Comparison of ENCODE assay signal across 8 mouse cellular contexts in the genomic region with DNA sequence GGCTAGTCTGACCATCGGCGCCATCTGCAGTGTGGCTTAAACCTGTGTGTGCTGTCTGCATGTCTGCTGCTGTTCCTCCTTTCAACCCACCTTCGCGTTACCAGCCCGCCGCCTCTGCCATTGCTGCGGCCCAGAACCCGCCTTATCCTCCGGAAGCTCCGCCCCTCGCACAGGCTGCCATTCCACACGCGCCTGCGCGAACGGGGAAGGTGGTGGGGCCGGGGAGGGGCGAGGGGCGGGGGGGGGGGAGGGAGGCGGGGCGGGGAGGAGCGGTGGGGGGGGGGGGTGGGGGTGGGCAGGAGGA. TPM values are rescaled to one million over a fixed set of nuclear protein-coding genes. Genes with fewer than 3 reads are reported as not detected.
A peak's percentile ranks its signal among the peaks of the same experiment; 100 is the strongest.
DNase-seq lines count a peak whose midpoint lies in the region; ATAC-seq and TF ChIP-seq lines count a peak whose summit lies in the region.

A gene (minus strand): TSS at position 152 of the 304 bp plus-strand sequence.

- peak within 1 kb of the TSS; percentile 41 for H3K4me3 ChIP-seq in hindbrain, embryonic 12.5 days

- 29% methylated on average over 7 of the region's 22 CpGs for WGBS in hindbrain, embryonic 12.5 days

- in situ Hi-C loops in Patski (cut with MboI; ENCODE audit: low pct_unique_long_range_greater_than_20kb), result no loop called here

- peaks cover 18% of the 10 kb centered on the region for H3K27me3 ChIP-seq in Patski
- H3K27me3 ChIP-seq in hindbrain, embryonic 12.5 days, result no peaks in the 10 kb centered on the region

- peak within 1 kb of the TSS; percentile 35 for H3K27ac ChIP-seq in hindbrain, embryonic 12.5 days

- no peaks in the 10 kb centered on the region for H3K4me1 ChIP-seq in hindbrain, embryonic 12.5 days

- no peaks in the 10 kb centered on the region for H3K36me3 ChIP-seq in hindbrain, embryonic 12.5 days

- no peaks in the 10 kb centered on the region for H3K9me3 ChIP-seq in hindbrain, embryonic 12.5 days (replicated peaks)

- ATAC-seq in Patski, result peak; percentile 62
- ATAC-seq in hindbrain, embryonic 12.5 days (ENCODE audit: low FRiP score), result peak; percentile 89

- peak within 1 kb of the TSS; percentile 56 for H3K4me2 ChIP-seq in hindbrain, embryonic 12.5 days (replicated peaks)

- no peak for TF ChIP-seq CTCF in Patski (IDR thresholded peaks at IDR 0.05)

- DNase-seq in Patski (ENCODE audit: low read depth, low spot score), result no peak
- DNase-seq in cerebellum, postnatal 14 days, result peak; percentile 84 to 88
- peak; percentile 60 to 72 for DNase-seq in frontal cortex, postnatal 14 days (ENCODE audit: low spot score in 2 of 2)
- peak; percentile 71 to 74 for DNase-seq in layer of hippocampus, postnatal 14 days (ENCODE audit: low spot score in 2 of 2)
- peak; percentile 78 for DNase-seq in lung, postnatal 14 days
- peak; percentile 60 for DNase-seq in retina, adult 2 months (ENCODE audit: low read depth, low spot score)
- peak; percentile 83 for DNase-seq in thymus, postnatal 25 days

- CTCF ChIA-PET in Patski (lab: Charles Lee), result no interaction called here

- peak within 1 kb of the TSS; percentile 58 for H3K9ac ChIP-seq in hindbrain, embryonic 12.5 days

- POLR2A ChIA-PET in Patski (lab: Charles Lee), result no interaction called here

RNA-seq across cellular contexts. Expression of the gene that starts here (rescaled TPM):
- 42.5 TPM for polyA plus RNA-seq in Patski (2021)
- 90.1 and 94.4 TPM in 2 replicates for polyA plus RNA-seq in hindbrain, embryonic 12.5 days (2016; fragmentation: Nextera tagmentation; extraction: Ambion mirVana)
- 10 to 100 TPM; 32.6 to 35.7 TPM for total RNA-seq in layer of hippocampus, postnatal 14 days (2021)
